Mouse (Mus musculus): ENCODE measurements around the gene Tnfaip2.

Tnfaip2 gene

GRCm38 (mm10) chr12:111427438-111428113 lies 14.7 kb upstream of the Tnfaip2 start:
- in situ Hi-C loops (cut with MboI, MseI): loop anchor here (5.0 kb wide), 1 partner anchor 930 kb away; no protein-coding TSS in a partner anchor

GRCm38 (mm10) chr12:111428364-111428763 lies 13.9 kb upstream of the Tnfaip2 start:
- in situ Hi-C loops (cut with MboI, MseI): loop anchor here (5.0 kb wide), 1 partner anchor 929 kb away; no protein-coding TSS in a partner anchor

- in situ Hi-C loops (cut with MboI, MseI): loop anchor here (5.0 kb wide), 1 partner anchor 928 kb away; no protein-coding TSS in a partner anchor
Observed at GRCm38 (mm10) chr12:111428961-111429911, 13.0 kb upstream of the Tnfaip2 start.

GRCm38 (mm10) chr12:111430049-111430867 lies 12.0 kb upstream of the Tnfaip2 start:
- in situ Hi-C loops (cut with MboI, MseI): no loop called here

- in situ Hi-C loops (cut with MboI, MseI): no loop called here
Observed at GRCm38 (mm10) chr12:111430868-111431817, 11.1 kb upstream of the Tnfaip2 start.

GRCm38 (mm10) chr12:111432097-111432496 lies 10.2 kb upstream of the Tnfaip2 start:
- in situ Hi-C loops (cut with MboI, MseI): no loop called here

- in situ Hi-C loops (cut with MboI, MseI): no loop called here
Observed at GRCm38 (mm10) chr12:111432751-111433331, 9.4 kb upstream of the Tnfaip2 start.

GRCm38 (mm10) chr12:111434164-111434744 lies 8.0 kb upstream of the Tnfaip2 start:
- in situ Hi-C loops (cut with MboI, MseI): no loop called here

GRCm38 (mm10) chr12:111434745-111435327 lies 7.4 kb upstream of the Tnfaip2 start:
- in situ Hi-C loops (cut with MboI, MseI): no loop called here

- in situ Hi-C loops (cut with MboI, MseI): no loop called here
Observed at GRCm38 (mm10) chr12:111436170-111436569, 6.1 kb upstream of the Tnfaip2 start.

GRCm38 (mm10) chr12:111436640-111437039 lies 5.6 kb upstream of the Tnfaip2 start:
- in situ Hi-C loops (cut with MboI, MseI): no loop called here

- in situ Hi-C loops (cut with MboI, MseI): no loop called here
Observed at GRCm38 (mm10) chr12:111437222-111437900, 4.9 kb upstream of the Tnfaip2 start.

GRCm38 (mm10) chr12:111438850-111439249 lies 3.4 kb upstream of the Tnfaip2 start:
- in situ Hi-C loops (cut with MboI, MseI): no loop called here

GRCm38 (mm10) chr12:111440701-111441373 lies 1.4 kb upstream of the Tnfaip2 start:
- in situ Hi-C loops (cut with MboI, MseI): loop anchor here (10.0 kb wide), 1 partner anchor 1474 kb away; no protein-coding TSS in a partner anchor

- in situ Hi-C loops (cut with MboI, MseI): loop anchor here (10.0 kb wide), 1 partner anchor 1473 kb away; no protein-coding TSS in a partner anchor
Observed at GRCm38 (mm10) chr12:111441523-111441922, 746 bp upstream of the Tnfaip2 start.

GRCm38 (mm10) chr12:111443011-111443870 lies 972 bp downstream of the Tnfaip2 start:
- in situ Hi-C loops (cut with MboI, MseI): loop anchor here (10.0 kb wide), 1 partner anchor 1472 kb away; no protein-coding TSS in a partner anchor

Measured in T-helper 2 cell (primary cell).